Mouse (Mus musculus): ENCODE measurements at regions not wholly inside any gene's neighbourhood (a gene's known extent, or its start where the extent isn't known, plus 50 kb on each side); places are given as distances from the start of the nearest gene placed in this dataset.
"Not testable (repeated sequence)": the region's sequence is repeated elsewhere in the genome, so short reads cannot be mapped to it uniquely, and the experiment has no call there.

GRCm38 (mm10) chr8:103634951-103635350 lies 466.5 kb upstream of the Cdh5 start:
- no peak for DNase-seq (ENCODE audit: low read depth, low spot score)

- no peak for DNase-seq (ENCODE audit: low read depth, low spot score)
These were observed 457.8 kb upstream of the Cdh5 start for GRCm38 (mm10) chr8:103643621-103644020.

GRCm38 (mm10) chr8:103644106-103644505 lies 457.3 kb upstream of the Cdh5 start:
- no peak for DNase-seq (ENCODE audit: low read depth, low spot score)

GRCm38 (mm10) chr8:103644845-103645244 lies 456.6 kb upstream of the Cdh5 start:
- no peak for DNase-seq (ENCODE audit: low read depth, low spot score)

- no peak for DNase-seq (ENCODE audit: low read depth, low spot score)
These were observed 436.6 kb upstream of the Cdh5 start for GRCm38 (mm10) chr8:103664796-103665195.

- not testable (repeated sequence) for DNase-seq (ENCODE audit: low read depth, low spot score)
These were observed 415.2 kb upstream of the Cdh5 start for GRCm38 (mm10) chr8:103686233-103686632.

GRCm38 (mm10) chr8:103690438-103690837 lies 411.0 kb upstream of the Cdh5 start:
- no peak for DNase-seq (ENCODE audit: low read depth, low spot score)

GRCm38 (mm10) chr8:103693531-103693930 lies 407.9 kb upstream of the Cdh5 start:
- DNase-seq (ENCODE audit: low read depth, low spot score): no peak

- no peak for DNase-seq (ENCODE audit: low read depth, low spot score)
These were observed 407.0 kb upstream of the Cdh5 start for GRCm38 (mm10) chr8:103694331-103694891.

- DNase-seq (ENCODE audit: low read depth, low spot score): no peak
These were observed 402.4 kb upstream of the Cdh5 start for GRCm38 (mm10) chr8:103699016-103699520.

GRCm38 (mm10) chr8:103702236-103702635 lies 399.2 kb upstream of the Cdh5 start:
- DNase-seq (ENCODE audit: low read depth, low spot score): no peak

- DNase-seq (ENCODE audit: low read depth, low spot score): no peak
These were observed 395.3 kb upstream of the Cdh5 start for GRCm38 (mm10) chr8:103706084-103706483.

GRCm38 (mm10) chr8:103710871-103711270 lies 390.6 kb upstream of the Cdh5 start:
- DNase-seq (ENCODE audit: low read depth, low spot score): not testable (repeated sequence)

- no peak for DNase-seq (ENCODE audit: low read depth, low spot score)
These were observed 383.7 kb upstream of the Cdh5 start for GRCm38 (mm10) chr8:103717723-103718122.

- no peak for DNase-seq (ENCODE audit: low read depth, low spot score)
These were observed 368.0 kb upstream of the Cdh5 start for GRCm38 (mm10) chr8:103733466-103733865.

GRCm38 (mm10) chr8:103738330-103738729 lies 363.1 kb upstream of the Cdh5 start:
- DNase-seq (ENCODE audit: low read depth, low spot score): no peak

GRCm38 (mm10) chr8:103741395-103741794 lies 360.0 kb upstream of the Cdh5 start:
- no peak for DNase-seq (ENCODE audit: low read depth, low spot score)

GRCm38 (mm10) chr8:103748734-103749133 lies 352.7 kb upstream of the Cdh5 start:
- no peak for DNase-seq (ENCODE audit: low read depth, low spot score)

- no peak for DNase-seq (ENCODE audit: low read depth, low spot score)
These were observed 350.9 kb upstream of the Cdh5 start for GRCm38 (mm10) chr8:103750278-103751097.

- DNase-seq (ENCODE audit: low read depth, low spot score): no peak
These were observed 350.3 kb upstream of the Cdh5 start for GRCm38 (mm10) chr8:103751161-103751560.

GRCm38 (mm10) chr8:103763821-103764220 lies 337.6 kb upstream of the Cdh5 start:
- no peak for DNase-seq (ENCODE audit: low read depth, low spot score)

GRCm38 (mm10) chr8:103779658-103780057 lies 321.8 kb upstream of the Cdh5 start:
- no peak for DNase-seq (ENCODE audit: low read depth, low spot score)

- no peak for DNase-seq (ENCODE audit: low read depth, low spot score)
These were observed 313.1 kb upstream of the Cdh5 start for GRCm38 (mm10) chr8:103788308-103788707.
